Mouse (Mus musculus): Measurements from ENCODE around the gene Rassf7.

GRCm38 (mm10) chr7:141221249-141222125, 5.8 kb downstream of the Rassf7 start:
- TF ChIP-seq CTCF (IDR thresholded peaks at IDR 0.05; ENCODE audit: borderline replicate concordance, extremely low read depth, insufficient read depth, insufficient read length) (no peak), POLR2A (IDR thresholded peaks at IDR 0.05; ENCODE audit: borderline replicate concordance, extremely low read depth, insufficient read depth, insufficient read length, poor library complexity, severe bottlenecking) (peak; percentile 20; the same call in 1 of the 2 replicates)
